Mouse (Mus musculus) hindbrain, postnatal 0 days (tissue): ENCODE results near the gene Stag3. TPM values are rescaled to one million over a fixed set of nuclear protein-coding genes. Genes with fewer than 3 reads are reported as not detected.

Experiments used
- ATAC-seq: fragments of 200-750 bp; cut with Nextera tagmentation; 2 replicates; pipeline ENCODE4 v1.8.0; 2017; ENCODE audit warnings: mild to moderate bottlenecking, moderate TSS enrichment, moderate library complexity
- DNase-seq: peaks from one replicate; pipeline ENCODE4 v3.0.0-alpha.2; 2015; ENCODE audit warnings: low spot score
- H3K27ac ChIP-seq: fragments of 300-500 bp; sonication (generic); 2 replicates; pipeline ENCODE4 v1.5.1; 2014; ENCODE audit warnings: mild to moderate bottlenecking
- H3K27me3 ChIP-seq: fragments of 300-500 bp; sonication (generic); 2 replicates; pipeline ENCODE4 v1.6.1; 2014; ENCODE audit warnings: low read length, mixed read lengths; ENCODE audit not compliant: insufficient read depth
- H3K36me3 ChIP-seq: fragments of 300-500 bp; sonication (generic); 2 replicates; pipeline ENCODE4 v1.6.1; 2014; ENCODE audit warnings: low read length, mixed read lengths; ENCODE audit not compliant: insufficient read depth
- H3K4me1 ChIP-seq: fragments of 300-500 bp; sonication (generic); 2 replicates; pipeline ENCODE4 v1.6.1; 2014; ENCODE audit warnings: antibody characterized with exemption, low read length, mixed read lengths; ENCODE audit not compliant: insufficient read depth
- H3K4me2 ChIP-seq: fragments of 300-500 bp; sonication (generic); 2 replicates; pipeline ENCODE4 v1.6.1; 2014; ENCODE audit warnings: low read depth, mild to moderate bottlenecking, low read length, moderate library complexity, mixed read lengths
- H3K4me3 ChIP-seq: fragments of 300-500 bp; sonication (generic); 2 replicates; pipeline ENCODE4 v1.5.1; 2014; ENCODE audit warnings: low read length
- H3K9ac ChIP-seq: fragments of 300-500 bp; sonication (generic); replicated peaks from 2 replicates; pipeline ENCODE4 v1.6.1; 2014; ENCODE audit warnings: mild to moderate bottlenecking, low read length, moderate library complexity, mixed read lengths
- H3K9me3 ChIP-seq: fragments of 300-500 bp; sonication (generic); 2 replicates; pipeline ENCODE4 v1.6.1; 2016; ENCODE audit warnings: low read length, mixed read lengths
- CTCF ChIP-seq: IDR thresholded peaks from 2 replicates; pipeline ENCODE4 v1.5.1; 2016; ENCODE audit warnings: antibody characterized with exemption, control low read depth, low read depth
- WGBS: fragments of 180-500 bp; shearing (Covaris S2); extraction: QIAGEN DNeasy Blood & Tissue Kit; methylation state at CpG from one replicate; pipeline ENCODE4 v1.1.7; 2014; 5-methylcytosine and 5-hydroxymethylcytosine counted together
- polyA plus RNA-seq: library from polyadenylated mRNA; unstranded; fragments of >200 nt; fragmentation: Nextera tagmentation; extraction: Ambion mirVana; gene quantifications from 2 replicates; pipeline ENCODE4 v1.2.1, GENCODE M21; 2015
- total RNA-seq: library from RNA; depleted of rRNA; stranded (reverse); fragments of >200 nt; gene quantifications from 2 replicates; pipeline ENCODE4 v1.2.3, GENCODE M21; 2014

Stag3 gene
- total and polyA plus RNA-seq, 2 experiments from 2014 or later = 7.3 to 8.7 TPM

GRCm38 (mm10) chr5:138260051-138260450 is 20.0 kb upstream of the Stag3 start:
- DNase-seq (no peak), ATAC-seq (no peak)
- no peak overlapping the region for H3K4me3 ChIP-seq
- no peak overlapping the region for H3K27ac ChIP-seq
- no peak overlapping the region for H3K9ac ChIP-seq
- no peaks in the 10 kb centered on the region for H3K27me3 ChIP-seq
- peaks cover 19% of the 10 kb centered on the region for H3K4me1 ChIP-seq
- no peak for TF ChIP-seq CTCF
- H3K36me3 ChIP-seq = peaks cover 25% of the 10 kb centered on the region
- 80% methylated on average over 10 of the region's 10 CpGs for WGBS
- H3K4me2 ChIP-seq = no peak overlapping the region
- no peaks in the 10 kb centered on the region for H3K9me3 ChIP-seq

- H3K4me2 ChIP-seq = no peak overlapping the region
- H3K9ac ChIP-seq = no peak overlapping the region
- H3K9me3 ChIP-seq = no peaks in the 10 kb centered on the region
- DNase-seq (no peak), ATAC-seq (no peak)
- H3K4me3 ChIP-seq = no peak overlapping the region
- peaks cover 25% of the 10 kb centered on the region for H3K36me3 ChIP-seq
- H3K27me3 ChIP-seq = no peaks in the 10 kb centered on the region
- H3K4me1 ChIP-seq = peaks cover 19% of the 10 kb centered on the region
- no peak for TF ChIP-seq CTCF
- H3K27ac ChIP-seq = no peak overlapping the region
- WGBS = 92% methylated on average over 11 of the region's 11 CpGs
Measured at GRCm38 (mm10) chr5:138260834-138261233, 19.2 kb upstream of the Stag3 start.

GRCm38 (mm10) chr5:138262001-138262400 is 18.0 kb upstream of the Stag3 start:
- ATAC-seq = no peak
- no peak for TF ChIP-seq CTCF
- no peaks in the 10 kb centered on the region for H3K9me3 ChIP-seq
- DNase-seq = no peak
- no peak overlapping the region for H3K27ac ChIP-seq
- H3K4me3 ChIP-seq = no peak overlapping the region
- peaks cover 14% of the 10 kb centered on the region; the same call in 1 of the 2 replicates for H3K4me1 ChIP-seq
- H3K4me2 ChIP-seq = no peak overlapping the region
- WGBS = 80% methylated on average over 4 of the region's 4 CpGs
- peaks cover 25% of the 10 kb centered on the region for H3K36me3 ChIP-seq
- H3K27me3 ChIP-seq = no peaks in the 10 kb centered on the region
- no peak overlapping the region for H3K9ac ChIP-seq

- no peaks in the 10 kb centered on the region for H3K9me3 ChIP-seq
- peaks cover 25% of the 10 kb centered on the region for H3K36me3 ChIP-seq
- ATAC-seq (no peak), DNase-seq (no peak)
- peak overlapping the region; percentile 90 for H3K9ac ChIP-seq
- peak overlapping the region; percentile 72 for H3K4me3 ChIP-seq
- peaks cover 14% of the 10 kb centered on the region; the same call in 1 of the 2 replicates for H3K4me1 ChIP-seq
- peak overlapping the region; percentile 70 for H3K4me2 ChIP-seq
- 61% methylated on average over 18 of the region's 18 CpGs for whole genome bisulfite sequencing
- H3K27ac ChIP-seq = peak overlapping the region; percentile 84; the same call in 1 of the 2 replicates
- no peaks in the 10 kb centered on the region for H3K27me3 ChIP-seq
- TF ChIP-seq CTCF = no peak
Measured at GRCm38 (mm10) chr5:138262582-138263240, 17.3 kb upstream of the Stag3 start.

- Histone ChIP-seq H3K27ac (peak within 1 kb of the TSS; percentile 84), H3K36me3 (peaks cover 25% of the 10 kb centered on the region), H3K27me3 (no peaks in the 10 kb centered on the region), H3K9ac (peak within 1 kb of the TSS; percentile 90), H3K4me3 (peak within 1 kb of the TSS; percentile 72), H3K9me3 (no peaks in the 10 kb centered on the region), H3K4me1 (peaks cover 14% of the 10 kb centered on the region; the same call in 1 of the 2 replicates), H3K4me2 (peak within 1 kb of the TSS; percentile 70)
- WGBS = under 1% methylated on average over 71 of the region's 71 CpGs
- peak; percentile 20; the same call in 1 of the 2 replicates for TF ChIP-seq CTCF
- peak; percentile 93 for ATAC-seq
- peak; percentile 97 for DNase-seq
Measured at GRCm38 (mm10) chr5:138263260-138264206, 16.5 kb upstream of the Stag3 start, which contains the start of gene BC037034. Gene BC037034 (minus strand): TSS chr5:138264033.

- no peak for TF ChIP-seq CTCF
Measured at GRCm38 (mm10) chr5:138264207-138264578, 15.8 kb upstream of the Stag3 start.

More at GRCm38 (mm10) chr5:138264207-138264578, 15.8 kb upstream of the Stag3 start:
- Histone ChIP-seq H3K4me1 (peaks cover 14% of the 10 kb centered on the region; the same call in 1 of the 2 replicates), H3K4me2 (peak overlapping the region; percentile 70), H3K9me3 (no peaks in the 10 kb centered on the region), H3K27me3 (no peaks in the 10 kb centered on the region), H3K36me3 (peaks cover 24% of the 10 kb centered on the region), H3K9ac (peak overlapping the region; percentile 90), H3K27ac (peak overlapping the region; percentile 84), H3K4me3 (peak overlapping the region; percentile 72)
- DNase-seq = no peak
- WGBS = 12% methylated on average over 6 of the region's 6 CpGs
- 0 out of 2 replicates have a peak, but pooled peaks have one; percentile 1 for ATAC-seq
